Mouse (Mus musculus): ENCODE results near the gene Ap4b1.
"Not testable (repeated sequence)": the region's sequence is repeated elsewhere in the genome, so short reads cannot be mapped to it uniquely, and the experiment has no call there.

Ap4b1 gene

DNA sequence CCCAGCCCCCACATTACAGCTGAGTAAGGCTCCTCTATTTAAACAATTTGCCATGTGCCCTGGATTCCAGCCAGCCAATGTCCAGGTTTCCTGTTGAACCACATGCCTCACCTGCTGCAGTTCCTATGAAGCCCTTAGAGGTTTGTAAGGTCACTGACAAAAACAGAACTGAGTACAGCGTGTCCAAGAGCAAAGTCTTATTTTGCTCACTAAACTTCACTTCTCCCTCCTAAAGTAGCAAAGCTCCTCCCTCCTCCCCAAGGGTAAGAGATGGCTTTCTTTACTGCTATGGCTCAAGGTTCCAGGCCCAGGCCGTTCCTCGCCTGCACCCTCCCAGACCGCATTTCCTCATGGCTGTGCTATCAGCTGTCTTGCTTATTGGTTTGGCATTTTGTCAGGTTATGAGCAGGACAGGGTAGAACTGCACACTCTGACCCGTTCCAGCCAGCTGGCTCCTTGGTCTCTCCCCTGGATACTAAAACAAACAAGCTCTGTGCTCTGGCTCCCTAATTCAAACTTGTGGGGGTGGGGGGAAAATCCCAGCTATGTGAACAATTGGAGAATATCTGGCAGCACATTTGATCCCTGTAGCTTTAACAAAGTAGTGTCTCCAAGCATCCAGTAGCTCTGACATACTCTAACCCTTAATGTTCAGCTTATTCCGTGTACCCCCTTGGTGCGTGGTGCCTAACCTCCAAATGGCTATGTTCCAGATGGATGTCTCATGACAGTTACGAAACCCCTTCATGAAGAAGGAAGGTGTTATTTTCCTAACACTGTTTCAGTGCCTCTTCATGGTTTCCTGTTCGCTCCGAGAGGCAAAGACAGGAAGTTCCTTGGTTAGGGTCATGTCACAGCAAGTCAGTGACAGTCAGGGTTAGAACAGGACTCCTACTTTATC lies 7.4 kb upstream of the Ap4b1 start:
- no peak for DNase-seq (ENCODE audit: low read depth, low spot score)

DNA sequence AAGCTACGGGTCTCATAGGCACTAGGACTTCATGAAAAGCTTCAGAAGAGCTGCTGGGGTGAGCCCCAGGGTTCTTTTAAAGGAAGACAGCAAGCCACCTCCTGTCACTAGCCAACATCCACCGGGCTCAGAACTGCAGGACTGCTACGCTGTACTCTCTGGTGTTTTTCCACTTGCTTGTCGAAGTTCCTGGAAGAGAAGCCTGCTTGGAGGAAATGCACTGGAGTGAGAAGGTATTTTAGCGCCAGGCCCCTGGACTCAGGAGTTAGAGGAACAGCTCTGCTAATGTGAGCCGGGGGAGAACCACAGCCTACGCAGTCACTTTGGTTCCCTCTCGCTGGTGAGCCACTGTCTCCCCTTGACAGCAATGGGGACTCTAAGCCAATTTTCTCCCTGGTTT lies 6.5 kb upstream of the Ap4b1 start:
- DNase-seq (ENCODE audit: low read depth, low spot score): no peak

DNA sequence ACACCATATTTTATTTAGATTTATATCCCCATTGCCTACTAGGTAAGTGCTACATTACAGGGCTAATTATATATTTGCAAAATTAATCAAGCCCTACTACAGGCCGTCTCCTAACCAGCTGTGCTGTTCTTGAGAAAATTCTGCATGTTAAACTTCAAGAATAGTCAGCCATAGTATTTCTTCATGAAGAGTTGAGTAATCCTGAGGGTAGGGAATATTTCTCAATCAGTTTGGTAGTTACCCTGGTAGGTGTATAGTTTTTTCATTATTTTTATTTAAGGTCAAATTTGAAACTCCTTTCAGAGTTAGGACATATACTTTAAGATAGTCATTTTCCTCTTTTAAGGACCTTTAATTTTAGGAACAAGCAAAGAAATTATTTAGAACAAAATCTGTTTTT lies 3.6 kb upstream of the Ap4b1 start:
- DNase-seq (ENCODE audit: low read depth, low spot score): no peak

DNA sequence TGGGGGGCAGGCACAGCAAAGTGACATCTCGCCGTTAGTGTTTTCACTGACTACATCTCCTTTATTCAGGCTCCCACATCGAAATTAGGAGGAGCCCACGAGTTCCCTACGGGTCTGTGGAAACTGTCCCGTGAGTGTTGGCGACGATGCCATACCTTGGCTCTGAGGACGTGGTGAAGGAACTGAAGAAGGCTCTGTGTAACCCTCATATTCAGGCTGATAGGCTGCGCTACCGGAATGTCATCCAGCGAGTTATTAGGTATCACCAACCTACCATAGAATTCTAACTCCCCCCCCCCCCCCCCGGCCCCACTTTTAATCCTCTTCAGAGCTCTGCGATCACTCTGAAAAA lies 455 bp downstream of the Ap4b1 start:
- no peak for DNase-seq (ENCODE audit: low read depth, low spot score)

DNA sequence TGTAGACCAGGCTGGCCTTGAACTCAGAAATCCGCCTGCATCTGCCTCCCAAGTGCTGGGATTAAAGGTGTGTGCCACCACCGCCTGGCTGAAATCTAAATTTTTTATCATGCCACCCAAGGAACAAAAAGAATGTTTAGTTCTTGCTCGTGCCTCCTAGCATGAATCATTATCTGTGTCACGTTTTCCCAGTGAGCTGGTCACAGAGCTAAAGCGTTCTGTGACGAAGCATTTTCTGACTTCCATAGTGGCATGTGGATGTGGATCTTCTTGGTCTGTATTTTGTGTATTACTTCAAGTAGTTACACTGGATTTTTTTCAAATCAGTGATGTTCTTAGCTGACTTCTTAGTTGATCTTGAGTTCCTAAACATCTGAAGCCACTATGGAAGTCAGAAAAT lies 1.6 kb downstream of the Ap4b1 start:
- no peak for DNase-seq (ENCODE audit: low read depth, low spot score)

DNA sequence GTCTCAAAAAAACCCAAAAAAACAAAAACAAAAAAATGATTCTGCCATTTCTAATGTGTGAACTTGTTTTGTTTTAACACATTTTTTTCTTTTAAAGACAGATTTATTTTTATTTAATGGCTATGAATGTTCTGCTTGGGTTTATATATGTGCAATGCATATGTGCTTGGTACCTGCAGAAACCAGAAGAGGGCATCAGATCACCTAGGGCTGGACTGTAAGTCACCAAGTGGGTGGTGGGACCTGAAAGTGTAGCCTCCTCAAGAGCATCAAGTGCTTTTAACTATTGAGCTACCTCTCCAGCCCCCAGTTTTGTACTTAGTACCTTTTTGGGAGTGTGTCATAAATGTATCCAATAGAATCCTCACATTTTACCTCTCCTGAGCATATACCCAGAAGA lies 18.2 kb downstream of the Ap4b1 start:
- peak; percentile 37 for DNase-seq (ENCODE audit: low read depth, low spot score)

DNA sequence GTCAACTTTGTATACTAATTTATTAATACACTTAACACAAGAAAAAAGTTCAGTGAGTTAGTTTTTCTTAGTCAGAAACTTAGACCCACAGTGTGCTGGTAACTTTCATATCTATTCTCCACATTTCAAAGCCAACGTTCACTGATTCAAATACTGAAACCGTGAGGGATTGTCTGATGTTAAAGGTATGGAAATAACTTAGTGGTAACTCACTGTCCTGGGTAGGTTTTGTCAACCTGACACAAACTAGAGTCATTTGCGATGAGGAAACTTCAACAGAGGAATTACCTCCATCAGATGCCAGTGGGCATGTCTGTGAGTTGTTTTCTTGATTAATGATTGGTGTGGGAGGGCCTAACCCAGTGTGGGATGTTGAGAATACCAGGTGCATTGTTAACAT lies 19.7 kb downstream of the Ap4b1 start:
- DNase-seq (ENCODE audit: low read depth, low spot score): no peak

DNA sequence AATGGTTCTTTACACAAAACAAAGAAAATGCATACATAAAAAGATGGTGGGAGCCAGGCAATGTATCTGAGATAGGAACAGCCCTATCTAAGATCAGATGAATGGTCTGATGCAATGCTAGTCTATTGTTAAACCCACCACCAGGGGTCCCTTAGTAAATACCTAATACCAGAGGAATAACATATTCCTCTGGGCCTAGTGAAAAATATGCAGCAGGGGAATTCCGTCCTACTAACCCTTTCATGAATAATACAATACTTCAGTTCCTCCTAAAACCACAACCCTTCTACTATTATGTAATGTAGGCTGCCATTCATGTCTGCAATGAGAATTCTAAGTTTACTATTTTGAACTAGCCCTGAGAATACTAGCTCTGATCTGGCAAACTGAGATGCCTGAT lies 21.4 kb downstream of the Ap4b1 start:
- DNase-seq (ENCODE audit: low read depth, low spot score): peak; percentile 23

DNA sequence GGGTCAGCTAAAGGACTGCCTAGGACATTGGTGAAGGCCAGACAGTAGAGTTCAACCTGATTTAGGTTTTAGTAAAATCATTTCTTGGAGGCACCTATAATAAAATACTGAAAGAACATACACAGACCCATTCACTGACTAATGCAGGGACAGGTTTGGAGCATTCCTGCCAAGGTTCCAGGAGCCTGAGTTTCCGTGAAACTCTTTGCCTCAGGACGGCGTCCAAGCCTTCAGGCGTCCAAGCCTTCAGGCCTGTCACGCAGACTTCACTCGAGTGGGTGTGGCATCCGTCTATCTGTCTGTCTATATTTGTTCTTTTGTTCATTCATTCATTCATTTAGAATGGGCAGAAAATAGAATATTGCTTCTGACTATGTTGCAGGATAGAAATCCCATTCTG lies 21.8 kb downstream of the Ap4b1 start:
- DNase-seq (ENCODE audit: low read depth, low spot score): no peak

DNA sequence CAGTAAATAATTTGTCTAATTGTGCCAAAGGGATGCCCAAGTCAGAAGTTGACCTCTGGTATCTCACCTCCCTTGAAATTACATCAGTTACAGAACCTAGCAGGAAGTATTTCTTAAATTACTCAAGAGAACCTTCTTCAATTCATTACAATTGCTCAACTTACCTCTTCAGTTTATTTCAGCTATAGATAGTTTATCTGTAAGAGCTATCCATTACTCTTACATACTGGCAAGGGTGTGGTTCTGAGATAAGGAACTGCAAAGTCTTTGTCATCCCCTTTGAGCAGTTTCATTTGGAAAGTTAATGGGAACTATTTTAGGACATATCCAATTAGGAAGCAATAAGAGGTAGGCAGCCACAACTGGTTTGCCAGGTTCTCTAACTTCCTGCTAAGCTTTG lies 23.1 kb downstream of the Ap4b1 start, which contains the start of gene Bcl2l15:
Bcl2l15 (plus strand) TSS at position 176 of the 400 bp plus-strand sequence.
- no peak for DNase-seq (ENCODE audit: low read depth, low spot score)

DNA sequence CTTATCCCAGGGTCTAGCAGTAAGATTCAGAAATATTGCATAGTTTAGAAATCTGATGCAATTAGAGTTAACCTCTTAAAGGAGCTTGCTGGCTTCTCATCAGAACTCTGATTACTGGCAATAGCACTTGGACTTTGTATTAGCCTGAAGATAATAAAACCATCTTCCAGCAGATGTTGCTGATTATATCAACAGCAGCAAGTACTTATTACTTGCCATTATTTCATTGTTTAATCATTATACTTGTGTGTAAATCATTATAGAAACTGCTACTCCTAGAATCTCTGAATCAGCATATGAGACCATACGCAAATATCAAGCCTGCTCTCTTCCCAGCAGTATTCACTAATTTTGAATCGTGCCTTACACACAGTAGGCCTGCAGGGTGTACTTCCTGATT lies 24.7 kb downstream of the Ap4b1 start:
- no peak for DNase-seq (ENCODE audit: low read depth, low spot score)

DNA sequence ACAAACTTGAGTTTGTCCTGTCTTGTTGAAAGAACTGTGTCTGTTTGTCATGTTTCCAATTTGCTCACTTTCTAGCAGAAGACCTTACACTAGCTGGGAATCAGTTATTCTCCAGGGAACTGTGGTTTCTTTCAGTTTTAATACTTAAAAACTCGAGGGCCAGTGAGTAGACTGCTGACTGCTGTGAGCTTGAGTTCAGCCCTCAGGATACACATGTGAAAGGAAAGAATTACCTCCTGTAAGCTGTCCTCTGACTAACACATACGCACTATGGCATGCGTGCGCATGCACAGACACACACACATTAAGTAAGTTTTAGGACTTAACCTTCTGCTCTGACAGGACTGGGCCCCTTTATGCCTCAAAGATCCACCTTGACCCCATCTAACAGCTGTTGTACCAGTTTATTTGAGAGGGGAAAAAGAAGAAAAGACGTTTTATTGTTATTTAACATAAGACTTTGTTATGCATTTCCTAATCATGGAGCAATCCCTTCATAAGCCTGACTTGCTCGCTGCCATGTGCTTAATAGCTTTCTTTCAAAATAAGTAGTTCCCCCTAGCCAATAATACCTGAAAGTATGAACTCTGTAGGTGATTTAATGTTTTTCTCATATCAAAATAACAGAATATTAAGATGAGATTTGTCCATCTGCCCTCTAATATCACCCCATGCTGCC lies 26.1 kb downstream of the Ap4b1 start:
- no peak for DNase-seq (ENCODE audit: low read depth, low spot score)

DNA sequence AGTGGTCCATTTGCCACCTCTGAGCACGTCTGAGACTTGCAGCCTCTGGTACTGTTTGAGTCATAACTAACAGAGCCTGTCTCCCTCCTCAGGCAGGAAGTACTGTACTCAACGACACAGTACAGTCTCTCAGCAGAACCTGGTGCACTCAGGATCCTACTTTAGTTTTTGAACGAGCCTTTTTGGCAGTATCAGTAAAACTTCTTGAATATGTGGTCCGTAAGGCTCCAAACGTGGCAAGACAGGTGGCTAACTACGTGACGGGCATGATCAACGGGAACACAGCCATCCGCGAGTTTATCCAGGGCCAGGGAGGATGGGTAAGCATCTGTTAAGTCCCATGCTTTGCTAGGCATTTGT lies 26.6 kb downstream of the Ap4b1 start:
- no peak for DNase-seq (ENCODE audit: low read depth, low spot score)

DNA sequence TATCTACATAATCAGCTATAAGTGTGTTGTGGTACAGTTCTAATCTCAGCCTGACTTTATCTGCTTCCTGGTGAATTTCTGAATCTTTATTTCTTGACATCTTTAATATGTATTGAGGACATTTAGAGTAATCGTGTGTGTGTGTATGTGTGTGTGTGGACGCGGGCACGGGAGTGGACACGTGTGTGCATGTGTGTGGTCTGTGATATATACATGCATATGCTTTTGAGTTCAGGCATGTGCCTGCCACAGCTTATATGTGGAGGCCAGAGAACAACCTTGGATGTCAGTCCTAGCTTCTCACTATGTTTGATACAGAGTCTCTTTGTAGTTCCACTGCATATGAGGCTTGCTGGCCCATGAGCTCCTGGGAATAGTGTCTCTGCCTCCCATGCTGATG lies 27.1 kb downstream of the Ap4b1 start:
- no peak for DNase-seq (ENCODE audit: low read depth, low spot score)

DNA sequence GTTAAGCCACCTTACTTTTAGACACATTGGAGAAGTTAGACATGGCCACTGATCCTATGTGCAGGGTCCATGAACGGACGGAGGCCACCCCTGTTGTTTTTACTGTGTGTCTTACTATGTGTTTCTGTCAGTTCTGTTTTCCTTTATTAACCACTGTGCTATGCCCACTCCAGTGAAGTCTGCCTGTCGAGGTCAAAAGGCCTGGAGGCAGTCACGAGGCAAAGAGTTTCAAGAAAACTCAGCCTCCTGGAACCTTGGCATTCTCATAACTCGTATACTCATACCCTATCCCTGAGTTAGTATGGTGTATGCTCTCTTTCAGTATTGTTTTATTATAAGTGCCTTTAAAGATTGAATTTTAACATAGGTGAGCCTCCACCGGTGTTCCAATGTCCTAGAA lies 30.4 kb downstream of the Ap4b1 start:
- DNase-seq (ENCODE audit: low read depth, low spot score): peak; percentile 11

DNA sequence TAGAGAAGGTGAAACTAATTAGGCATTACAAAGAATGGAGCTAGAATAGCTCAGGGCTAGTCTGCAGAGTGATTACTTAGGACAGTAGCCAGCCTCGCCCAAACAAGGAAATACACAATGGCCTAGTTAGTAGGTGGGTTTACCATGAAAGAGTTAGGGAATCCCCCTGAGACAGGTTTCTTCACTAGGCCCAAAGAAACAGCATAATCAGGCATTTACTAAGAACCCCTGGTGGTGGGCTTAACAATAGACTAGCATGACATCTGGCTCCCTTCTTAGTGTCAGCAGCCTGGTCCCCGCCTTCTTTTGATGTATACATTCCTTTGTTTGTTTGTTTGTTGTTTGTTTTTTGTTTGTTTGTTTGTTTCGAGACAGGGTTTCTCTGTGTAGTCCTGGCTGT lies 30.9 kb downstream of the Ap4b1 start:
- peak; percentile 43 for DNase-seq (ENCODE audit: low read depth, low spot score)

DNA sequence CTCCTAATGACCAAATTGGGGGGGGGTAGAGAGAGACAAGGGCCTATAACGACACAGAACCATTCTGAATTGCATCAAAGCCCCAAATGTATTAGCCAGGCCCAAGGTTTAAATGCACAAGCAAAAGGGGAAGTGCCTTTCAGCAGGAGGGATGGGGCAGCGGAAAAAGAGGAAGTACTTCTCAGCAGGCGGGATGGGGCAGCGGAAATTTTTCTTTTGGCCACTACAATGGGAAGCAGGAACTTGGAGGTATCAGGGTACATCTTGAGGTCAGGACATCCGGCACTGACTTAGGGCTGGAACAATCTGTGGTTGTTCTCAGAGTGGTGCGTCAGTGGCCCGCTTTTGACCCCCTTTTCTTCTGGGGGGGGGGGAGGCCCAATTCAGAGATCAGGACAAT lies 31.6 kb downstream of the Ap4b1 start:
- DNase-seq (ENCODE audit: low read depth, low spot score): not testable (repeated sequence)

DNA sequence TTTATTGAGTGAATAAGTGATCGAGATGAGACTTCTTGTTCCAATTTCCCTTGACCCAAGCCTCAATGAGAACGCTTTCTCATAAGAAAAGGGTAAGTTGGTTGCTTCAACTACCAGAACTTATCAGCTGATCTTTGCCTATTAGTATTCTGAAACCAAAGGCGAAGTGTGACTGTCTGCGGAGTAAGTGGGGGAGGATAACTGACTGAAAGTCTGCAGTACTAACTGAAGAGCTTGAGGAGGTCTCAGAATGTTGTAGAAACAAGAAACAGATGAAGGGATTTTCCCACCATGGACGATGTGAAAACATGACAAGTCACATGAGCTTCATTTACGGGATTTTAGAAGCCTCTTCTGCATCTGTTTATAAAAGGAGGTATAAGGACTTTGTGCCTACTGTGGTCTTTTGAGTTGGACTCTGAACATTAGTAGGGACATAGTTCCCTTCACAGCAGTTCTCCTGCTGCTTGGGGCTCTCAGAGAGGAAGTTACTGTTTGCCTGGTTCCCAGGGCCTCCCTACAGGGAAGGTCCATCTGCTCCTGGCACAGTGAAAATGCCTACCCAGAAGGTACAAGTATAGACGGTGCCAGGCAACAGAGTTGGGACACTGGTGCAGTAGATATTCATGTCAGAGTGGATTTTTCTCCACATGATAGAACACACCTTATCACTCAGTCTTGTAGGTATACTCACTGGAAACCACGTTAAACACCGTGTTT lies 41.5 kb downstream of the Ap4b1 start:
- peak; percentile 76 for DNase-seq (ENCODE audit: low read depth, low spot score)

DNA sequence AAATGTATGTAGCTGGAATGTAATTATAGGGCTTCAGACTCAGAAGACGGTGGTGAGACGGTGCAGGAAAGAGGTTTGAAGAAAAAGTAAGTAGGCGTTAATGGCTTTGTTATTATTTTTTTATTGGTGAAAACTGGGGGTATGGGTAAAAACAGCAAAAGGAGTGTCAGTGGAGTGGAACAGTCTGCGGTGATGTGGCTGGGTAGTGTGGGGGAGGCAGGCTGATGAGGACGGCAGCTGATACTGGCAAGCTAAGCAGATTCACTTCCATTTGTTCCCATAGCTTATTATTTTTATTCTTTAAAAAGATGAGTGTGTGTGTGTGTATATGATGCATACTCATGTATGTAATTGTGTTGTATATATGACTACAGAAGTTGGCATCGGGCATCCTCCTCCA lies 42.2 kb downstream of the Ap4b1 start:
- no peak for DNase-seq (ENCODE audit: low read depth, low spot score)

DNA sequence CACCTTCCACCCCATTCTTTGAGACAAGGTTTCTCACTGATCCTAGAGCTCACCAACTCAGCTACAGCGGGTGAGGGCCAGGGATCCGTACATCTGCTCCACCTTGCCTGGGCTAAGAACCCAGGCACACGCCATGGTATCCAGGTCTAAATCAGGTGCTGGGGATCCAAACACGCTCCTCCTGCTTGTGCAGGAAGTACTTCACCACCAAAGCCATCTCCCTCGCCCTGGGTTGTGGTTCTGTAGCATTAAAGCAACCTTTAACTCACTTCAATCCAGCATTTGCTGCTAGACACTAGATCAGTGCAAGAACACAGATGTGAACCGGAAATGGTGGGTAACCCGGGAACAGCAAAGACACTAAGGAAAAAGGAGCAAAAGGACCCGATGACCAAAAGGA lies 42.6 kb downstream of the Ap4b1 start:
- no peak for DNase-seq (ENCODE audit: low read depth, low spot score)

DNA sequence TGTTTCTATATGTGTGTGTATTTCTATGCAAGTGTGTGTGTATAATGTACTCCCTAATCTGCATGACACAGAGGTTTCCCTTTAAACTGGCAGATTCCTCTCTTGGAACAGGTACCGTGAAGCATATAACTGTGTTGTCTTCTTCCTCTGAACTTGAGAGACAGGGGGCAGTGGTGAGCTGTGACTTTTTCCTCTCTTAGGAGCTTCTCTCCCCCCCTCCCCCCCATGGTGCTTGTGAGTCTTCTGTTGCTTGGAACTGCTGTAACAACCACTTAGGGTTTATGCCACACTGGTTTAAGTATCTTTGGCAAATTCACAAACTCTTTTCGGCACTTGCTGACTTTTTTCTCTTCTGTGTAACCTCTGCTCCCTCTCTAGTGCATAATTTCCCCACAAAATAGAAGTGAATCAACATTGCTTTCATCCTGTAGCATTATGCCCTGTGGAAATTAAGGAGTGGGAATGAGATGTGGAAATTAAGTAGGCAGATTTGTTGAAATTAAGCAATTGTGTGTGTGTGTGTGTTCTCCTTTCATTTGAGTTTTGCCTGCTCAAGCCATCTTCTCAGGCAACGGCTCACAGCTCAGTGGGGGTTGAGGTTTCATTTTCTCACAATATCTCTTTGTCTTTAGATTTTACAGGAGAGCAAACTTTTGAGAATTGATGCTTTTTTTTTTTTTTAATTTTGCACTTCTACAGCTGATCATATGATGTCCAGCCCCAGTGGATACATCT lies 43.4 kb downstream of the Ap4b1 start:
- DNase-seq (ENCODE audit: low read depth, low spot score): peak; percentile 84

DNA sequence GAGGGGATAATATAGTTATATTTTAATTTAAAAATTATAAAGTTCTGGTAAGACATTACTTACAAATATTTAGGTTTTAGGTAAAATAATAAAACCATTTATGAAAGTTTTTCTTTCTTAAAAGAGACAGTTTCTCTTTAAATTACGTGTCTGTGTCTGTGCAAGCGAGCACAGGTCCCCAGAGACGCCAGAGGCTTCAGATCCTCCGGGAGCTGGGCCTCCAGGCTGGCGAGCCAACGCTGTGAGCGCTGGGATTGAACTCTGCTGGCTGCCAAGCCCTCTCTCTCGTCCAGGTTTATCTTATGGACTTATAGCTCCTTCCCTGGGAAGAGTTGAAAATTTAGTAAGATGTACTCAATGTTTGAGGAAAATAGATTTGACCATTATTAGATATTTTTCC lies 44.5 kb downstream of the Ap4b1 start:
- DNase-seq (ENCODE audit: low read depth, low spot score): no peak

All from ES-CJ7 (cell line).